Mouse (Mus musculus) heart, postnatal 10 days (tissue): ENCODE measurements around the gene Tex37. TPM values are rescaled to one million over a fixed set of nuclear protein-coding genes. Genes with fewer than 3 reads are reported as not detected.

ENCODE experiments used
- DNase-seq, 2 experiments: peaks; one replicate each; pipeline ENCODE4 v3.0.0; 2021
- intact Hi-C: fragments of 180-260 bp; cut with DNase I; formaldehyde crosslinking; loops from one replicate; pipeline ENCODE4 v1.15.1; 2025
- total RNA-seq, 2 experiments: library from RNA; stranded (reverse); gene quantifications; 2 replicates each; pipeline ENCODE4 v1.2.3; 2021

Gene Tex37
- not detected for total RNA-seq

DNA sequence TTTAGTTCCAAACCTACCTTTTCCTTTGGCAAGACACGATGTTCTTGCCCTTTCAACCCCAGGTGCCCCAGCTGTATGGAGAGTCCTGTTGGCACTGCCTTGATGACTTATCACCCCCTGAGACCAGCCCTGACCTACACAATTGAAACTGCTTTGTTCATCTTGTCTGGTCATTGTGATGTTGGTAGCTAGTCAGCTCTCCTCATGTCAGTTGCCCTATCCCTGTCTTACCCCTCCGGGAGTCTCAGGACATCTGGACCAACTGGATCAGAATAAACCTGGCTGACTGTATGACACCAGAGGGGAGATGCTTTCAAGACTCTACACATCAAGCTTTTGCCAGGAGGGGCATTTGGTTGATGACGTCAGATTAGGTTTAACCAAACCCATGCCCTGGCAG lies at the start of gene Tex37:
Gene Tex37, minus strand, starts transcription at position 101 of the 400 bp plus-strand sequence.
- intact Hi-C loops = no loop called here
- no peak for DNase-seq

GRCm38 (mm10) chr6:70968291-70968690 lies 49.6 kb upstream of the Tex37 start:
- intact Hi-C loops = no loop called here
- DNase-seq = no peak

DNA sequence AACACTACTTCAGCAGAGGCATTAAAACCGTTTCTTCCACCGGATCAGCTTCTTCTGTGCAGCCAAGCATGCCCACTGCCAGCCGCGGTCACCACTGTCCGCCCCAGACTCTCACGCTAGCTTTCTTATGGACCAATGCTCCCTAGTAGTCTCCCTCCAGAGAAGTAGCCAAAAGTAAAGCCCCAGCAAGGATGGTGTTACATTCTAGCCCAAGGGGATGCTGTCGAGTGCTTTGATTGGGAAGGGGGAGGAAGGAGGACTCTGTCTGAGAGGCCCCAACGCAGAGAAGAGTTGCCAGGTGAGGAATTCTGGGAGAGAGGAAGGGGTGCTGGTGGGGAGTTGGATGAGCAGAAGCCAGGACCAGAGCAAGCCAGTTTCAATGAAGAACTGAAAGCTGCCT lies 48.7 kb upstream of the Tex37 start:
- intact Hi-C loops = no loop called here
- DNase-seq = peak in 1 of 2 experiments; percentile 3

DNA sequence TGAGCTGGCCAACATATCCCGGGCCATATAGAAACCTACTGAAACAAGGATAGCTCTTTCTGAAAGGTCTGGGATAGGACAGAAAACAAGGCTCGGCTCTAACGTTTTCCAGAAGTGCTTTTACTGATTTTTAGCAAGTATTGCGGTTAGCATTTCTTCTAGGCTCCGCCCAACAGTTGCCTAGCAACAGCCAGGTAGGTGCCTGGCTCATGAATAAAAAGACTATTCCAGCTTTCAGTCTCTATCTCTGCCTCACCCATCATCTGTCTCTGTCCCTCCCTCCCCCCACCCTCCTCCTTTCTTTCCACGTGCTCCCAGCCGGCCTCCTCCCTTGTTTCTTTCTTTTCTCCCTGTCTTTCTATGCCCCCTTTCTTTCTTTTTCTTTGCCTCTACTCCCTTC lies 47.0 kb upstream of the Tex37 start:
- intact Hi-C loops = no loop called here
- DNase-seq = no peak

- DNase-seq = no peak
- intact Hi-C loops = no loop called here
Observed at GRCm38 (mm10) chr6:70964116-70964830, 45.5 kb upstream of the Tex37 start.

DNA sequence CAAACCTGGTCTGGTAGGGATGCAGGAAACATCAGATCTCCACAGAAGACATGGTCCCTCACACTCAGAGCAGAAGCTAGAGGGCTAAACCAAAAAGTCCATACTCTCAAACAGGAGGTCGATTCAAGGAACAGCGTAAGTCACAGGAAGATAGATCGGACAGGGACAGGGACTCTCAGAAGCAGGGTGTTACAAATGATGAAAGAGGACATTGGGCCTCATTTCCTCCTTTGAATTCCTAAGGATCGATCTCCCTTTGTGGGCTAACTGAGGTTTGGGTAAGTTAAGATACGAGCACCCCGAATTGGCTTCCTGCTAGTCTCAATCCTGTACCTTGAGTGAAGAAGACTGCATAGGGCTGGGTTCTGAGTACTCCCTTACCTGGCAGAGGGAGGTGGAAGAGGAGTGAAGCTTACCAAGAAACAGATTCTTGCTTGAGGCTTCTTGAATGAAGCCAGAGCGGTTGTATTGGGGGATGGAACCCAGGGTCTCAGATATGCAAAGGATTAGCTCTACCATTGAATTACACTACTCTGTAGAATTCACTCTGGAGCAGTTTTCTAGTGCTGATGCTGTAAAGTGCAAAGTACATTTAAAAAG lies 38.7 kb upstream of the Tex37 start:
- no peak for DNase-seq
- intact Hi-C loops = no loop called here

GRCm38 (mm10) chr6:70956936-70957335 lies 38.2 kb upstream of the Tex37 start:
- DNase-seq = peak in 1 of 2 experiments; percentile 2
- intact Hi-C loops = no loop called here

DNA sequence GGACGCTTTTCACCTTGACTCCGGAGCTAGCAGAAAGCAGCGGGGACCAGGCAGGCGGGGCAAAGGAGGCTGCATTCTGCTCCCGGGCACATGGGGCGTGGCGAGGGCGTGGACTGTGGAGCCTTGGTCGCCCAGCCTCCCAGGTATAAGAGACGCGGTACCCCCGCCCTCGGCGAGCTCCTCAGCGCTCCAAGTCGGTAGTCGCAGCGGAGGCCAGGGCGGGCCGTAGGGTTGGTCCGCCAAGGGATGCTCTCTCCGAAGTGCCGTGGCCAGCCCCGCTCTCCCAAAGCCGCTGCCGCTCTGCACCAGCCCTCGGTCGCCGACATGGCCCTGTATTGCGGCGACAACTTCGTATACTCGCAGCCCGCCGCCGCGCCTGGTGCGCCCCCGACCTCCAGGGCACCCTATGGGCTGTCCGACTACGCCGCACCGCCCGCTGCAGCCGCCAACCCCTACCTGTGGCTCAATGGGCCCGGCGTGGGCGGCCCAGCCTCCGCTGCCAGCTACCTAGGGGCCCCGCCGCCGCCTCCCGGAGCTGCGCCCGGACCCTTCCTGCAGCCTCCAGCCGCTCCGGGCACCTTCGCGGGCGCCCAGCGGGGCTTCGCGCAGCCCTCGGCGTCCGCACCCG lies 37.7 kb upstream of the Tex37 start, which contains the start of gene Foxi3:
Gene Foxi3, plus strand, starts transcription at position 247 of the 628 bp plus-strand sequence.
- DNase-seq = peak; percentile 5 to 12
- intact Hi-C loops = no loop called here

DNA sequence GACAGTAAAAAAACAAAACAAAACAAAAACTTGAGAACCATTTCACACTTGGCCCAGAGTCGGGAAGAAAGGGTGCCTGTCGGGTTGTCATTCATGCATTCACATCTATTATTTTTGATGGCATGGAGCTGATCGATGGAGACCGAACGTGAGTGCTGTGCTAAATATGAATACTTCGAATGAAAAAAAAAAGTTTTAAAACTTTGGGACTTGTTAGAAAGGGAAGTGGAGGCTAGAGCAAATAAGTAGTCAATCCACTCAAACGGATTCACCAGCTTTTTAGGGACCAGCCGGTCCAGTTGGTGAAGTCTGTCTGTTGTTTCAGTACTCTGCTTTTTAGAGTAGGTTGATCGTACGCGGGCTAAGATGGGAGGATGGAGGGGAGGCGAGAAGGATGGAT lies 37.1 kb upstream of the Tex37 start:
- DNase-seq = no peak
- intact Hi-C loops = no loop called here

DNA sequence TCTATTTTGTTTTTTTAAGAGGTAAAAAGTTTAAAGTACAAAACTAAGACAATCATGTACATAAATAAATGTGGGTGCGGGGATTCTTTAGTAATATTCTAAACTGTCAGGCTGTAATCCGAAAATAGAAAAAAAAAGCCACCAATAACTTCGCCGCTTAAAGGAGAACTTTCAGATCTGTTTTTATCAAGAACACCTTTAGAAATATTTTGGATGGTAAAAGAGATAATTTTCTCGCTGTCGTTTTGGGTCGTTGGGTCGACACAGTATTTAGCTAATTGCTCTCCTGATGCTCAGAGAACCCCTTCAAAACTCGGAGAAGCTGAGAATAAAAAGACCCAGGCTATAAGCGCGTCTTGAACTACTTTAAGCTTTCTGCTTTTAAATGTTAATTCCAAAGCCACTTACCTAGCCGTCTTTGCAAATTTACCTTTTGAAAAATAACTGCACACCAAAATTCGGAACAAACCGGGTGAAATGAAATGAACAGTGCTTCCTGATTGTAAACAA lies 36.6 kb upstream of the Tex37 start:
- intact Hi-C loops = no loop called here
- DNase-seq = peak; percentile 13 to 23

GRCm38 (mm10) chr6:70954040-70954439 lies 35.3 kb upstream of the Tex37 start:
- peak; percentile 37 to 38 for DNase-seq
- intact Hi-C loops = loop anchor here (1.0 to 5.0 kb wide), 2 partner anchors 58 to 171 kb away; no protein-coding TSS in a partner anchor

DNA sequence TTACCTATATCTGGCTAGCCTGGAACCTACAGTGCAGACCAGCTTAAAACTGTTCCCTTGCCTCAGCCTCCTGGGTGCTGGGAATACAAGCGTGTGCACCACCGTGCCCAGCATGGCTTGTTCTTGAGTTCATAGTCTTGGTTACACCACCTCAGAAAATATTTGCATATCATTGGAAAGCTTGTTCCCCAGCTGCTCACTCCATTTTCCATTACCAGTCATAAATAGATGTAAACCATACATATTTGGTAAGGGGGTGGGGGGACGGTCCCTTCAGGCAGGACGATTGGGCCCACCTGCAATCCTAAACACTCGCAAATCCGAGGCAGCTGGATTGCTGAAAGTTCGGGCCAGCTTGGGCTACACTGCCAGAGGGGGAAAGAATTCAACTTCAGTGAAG lies 34.5 kb upstream of the Tex37 start:
- DNase-seq = no peak
- intact Hi-C loops = loop anchor here (5.0 kb wide), 1 partner anchor 59 kb away; no protein-coding TSS in a partner anchor

DNA sequence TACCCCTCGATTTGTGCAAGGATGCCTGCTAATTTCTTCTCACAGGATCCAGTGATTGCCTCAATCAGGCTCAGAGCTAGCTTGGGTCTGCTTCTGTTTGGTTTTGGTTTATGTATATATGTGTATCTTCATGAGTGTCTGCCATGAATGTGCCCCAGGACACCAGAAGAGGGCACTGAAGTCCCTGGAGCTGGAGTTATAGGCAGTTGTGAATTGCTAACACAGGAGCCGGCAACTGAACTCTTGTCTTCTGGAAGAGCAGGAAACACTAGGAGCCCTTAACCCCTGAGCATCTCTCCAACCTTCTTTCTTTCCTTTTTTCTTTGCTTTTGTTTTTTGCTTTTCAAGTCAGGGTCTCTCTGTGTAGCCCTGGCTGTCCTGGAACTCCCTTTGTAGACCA lies 13.1 kb upstream of the Tex37 start:
- intact Hi-C loops = no loop called here
- no peak for DNase-seq

GRCm38 (mm10) chr6:70921274-70922074 lies 2.7 kb upstream of the Tex37 start:
- peak; percentile 35 to 65 for DNase-seq
- intact Hi-C loops = loop anchor here (2.0 kb wide), 1 partner anchor 109 kb away; no protein-coding TSS in a partner anchor

- intact Hi-C loops = no loop called here
Observed at GRCm38 (mm10) chr6:70912396-70912765, 6.3 kb downstream of the Tex37 start.

GRCm38 (mm10) chr6:70911668-70912395 lies 6.9 kb downstream of the Tex37 start:
- intact Hi-C loops = no loop called here

More at GRCm38 (mm10) chr6:70912396-70912765, 6.3 kb downstream of the Tex37 start:
- DNase-seq = no peak

GRCm38 (mm10) chr6:70910285-70910684 lies 8.4 kb downstream of the Tex37 start:
- DNase-seq = no peak
- intact Hi-C loops = no loop called here

More at GRCm38 (mm10) chr6:70911668-70912395, 6.9 kb downstream of the Tex37 start:
- no peak for DNase-seq

- intact Hi-C loops = no loop called here
- no peak for DNase-seq
Observed at GRCm38 (mm10) chr6:70909572-70909971, 9.2 kb downstream of the Tex37 start.

GRCm38 (mm10) chr6:70903689-70904088 lies 15.0 kb downstream of the Tex37 start:
- DNase-seq = no peak
- intact Hi-C loops = no loop called here

GRCm38 (mm10) chr6:70899594-70900003 lies 19.1 kb downstream of the Tex37 start:
- no peak for DNase-seq
- intact Hi-C loops = no loop called here
